Mouse (Mus musculus) neural tube, embryonic 15.5 days (tissue): ENCODE measurements at regions not wholly inside any gene's neighbourhood (a gene's known extent, or its start where the extent isn't known, plus 50 kb on each side); places are given as distances from the start of the nearest gene placed in this dataset.

ENCODE experiments used
- ATAC-seq: fragments of 200-750 bp; cut with Nextera tagmentation; 2 replicates; pipeline ENCODE4 v1.8.0; 2017; ENCODE audit warnings: mild to moderate bottlenecking, moderate TSS enrichment, moderate library complexity; ENCODE audit not compliant: low FRiP score
- H3K27ac ChIP-seq: fragments of 300-500 bp; sonication (generic); replicated peaks from 2 replicates; pipeline ENCODE4 v1.5.1; 2015; ENCODE audit warnings: mild to moderate bottlenecking, inconsistent platforms
- H3K27me3 ChIP-seq: fragments of 300-500 bp; sonication (generic); replicated peaks from 2 replicates; pipeline ENCODE4 v1.6.1; 2015; ENCODE audit warnings: inconsistent platforms
- H3K36me3 ChIP-seq: fragments of 300-500 bp; sonication (generic); 2 replicates; pipeline ENCODE4 v1.6.1; 2015; ENCODE audit warnings: inconsistent platforms
- H3K4me1 ChIP-seq: fragments of 300-500 bp; sonication (generic); 2 replicates; pipeline ENCODE4 v1.6.1; 2015; ENCODE audit warnings: inconsistent platforms
- H3K4me2 ChIP-seq: fragments of 300-500 bp; sonication (generic); 2 replicates; pipeline ENCODE4 v1.6.1; 2015; ENCODE audit warnings: inconsistent platforms, mild to moderate bottlenecking, moderate library complexity
- H3K4me3 ChIP-seq: fragments of 300-500 bp; sonication (generic); replicated peaks from 2 replicates; pipeline ENCODE4 v1.5.1; 2015; ENCODE audit warnings: mild to moderate bottlenecking, inconsistent platforms
- H3K9ac ChIP-seq: fragments of 300-500 bp; sonication (generic); replicated peaks from 2 replicates; pipeline ENCODE4 v1.6.1; 2015; ENCODE audit warnings: mild to moderate bottlenecking, inconsistent platforms
- H3K9me3 ChIP-seq: fragments of 300-500 bp; sonication (generic); replicated peaks from 2 replicates; pipeline ENCODE4 v1.6.1; 2016; ENCODE audit warnings: inconsistent platforms
- WGBS: fragments of 180-500 bp; shearing (Covaris S2); methylation state at CpG from one replicate; pipeline ENCODE4 v1.1.7; 2015; ENCODE audit warnings: mixed read lengths; 5-methylcytosine and 5-hydroxymethylcytosine counted together

DNA sequence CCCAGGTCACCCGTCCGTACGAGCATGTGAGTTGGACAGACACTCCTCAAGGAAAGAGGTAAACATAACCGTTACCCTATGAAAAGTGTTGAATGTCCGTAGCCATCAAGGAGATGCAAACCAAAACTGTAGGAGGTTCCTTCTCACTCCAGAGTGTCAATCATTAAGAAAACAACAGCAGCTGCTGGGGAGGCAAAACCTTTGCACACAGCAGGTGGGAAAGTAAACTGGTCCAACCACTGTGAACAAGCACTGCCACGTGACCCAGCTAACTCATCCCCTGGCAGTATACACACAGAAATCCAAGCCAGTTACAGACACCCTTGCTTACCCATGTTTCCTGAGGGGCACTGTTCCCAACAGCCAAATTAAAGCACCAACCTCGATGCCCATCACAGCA, 54.7 kb upstream of the Irx5 start:
- Histone ChIP-seq H3K4me2 (no peak overlapping the region), H3K27ac (no peak overlapping the region), H3K27me3 (no peaks in the 10 kb centered on the region), H3K4me3 (no peak overlapping the region), H3K9ac (no peak overlapping the region), H3K9me3 (0 out of 2 replicates have a peak, but pooled peaks cover 7% of the 10 kb centered on the region), H3K36me3 (no peaks in the 10 kb centered on the region), H3K4me1 (no peaks in the 10 kb centered on the region)
- ATAC-seq, result no peak
- WGBS, result 87% methylated on average over 7 of the region's 7 CpGs

DNA sequence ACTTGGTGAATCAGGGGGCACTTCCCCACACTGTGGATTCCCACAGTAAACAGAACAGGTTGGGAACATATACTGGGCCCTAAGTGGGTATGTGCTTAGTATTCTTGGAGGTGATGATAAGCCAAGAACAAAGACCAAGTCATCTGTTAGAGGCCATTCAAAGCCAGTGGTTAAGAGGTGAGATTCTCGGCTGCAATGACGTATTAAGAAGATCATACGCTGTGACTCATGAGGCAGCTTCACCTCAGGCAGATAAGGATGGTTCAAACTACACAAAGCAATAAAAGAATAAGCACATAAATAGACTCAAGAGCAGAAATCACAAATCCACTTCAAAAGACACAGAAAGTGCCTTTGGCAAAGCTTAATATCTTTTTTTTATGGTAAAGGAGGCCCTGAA, 56.4 kb upstream of the Irx5 start:
- H3K36me3 ChIP-seq, result no peaks in the 10 kb centered on the region
- no peak overlapping the region for H3K4me3 ChIP-seq
- ATAC-seq, result no peak
- H3K4me2 ChIP-seq, result no peak overlapping the region
- no peak overlapping the region for H3K27ac ChIP-seq
- H3K4me1 ChIP-seq, result no peaks in the 10 kb centered on the region
- no peak overlapping the region for H3K9ac ChIP-seq
- 0 out of 2 replicates have a peak, but pooled peaks cover 7% of the 10 kb centered on the region for H3K9me3 ChIP-seq
- 90% methylated on average over 3 of the region's 3 CpGs for WGBS
- no peaks in the 10 kb centered on the region for H3K27me3 ChIP-seq

DNA sequence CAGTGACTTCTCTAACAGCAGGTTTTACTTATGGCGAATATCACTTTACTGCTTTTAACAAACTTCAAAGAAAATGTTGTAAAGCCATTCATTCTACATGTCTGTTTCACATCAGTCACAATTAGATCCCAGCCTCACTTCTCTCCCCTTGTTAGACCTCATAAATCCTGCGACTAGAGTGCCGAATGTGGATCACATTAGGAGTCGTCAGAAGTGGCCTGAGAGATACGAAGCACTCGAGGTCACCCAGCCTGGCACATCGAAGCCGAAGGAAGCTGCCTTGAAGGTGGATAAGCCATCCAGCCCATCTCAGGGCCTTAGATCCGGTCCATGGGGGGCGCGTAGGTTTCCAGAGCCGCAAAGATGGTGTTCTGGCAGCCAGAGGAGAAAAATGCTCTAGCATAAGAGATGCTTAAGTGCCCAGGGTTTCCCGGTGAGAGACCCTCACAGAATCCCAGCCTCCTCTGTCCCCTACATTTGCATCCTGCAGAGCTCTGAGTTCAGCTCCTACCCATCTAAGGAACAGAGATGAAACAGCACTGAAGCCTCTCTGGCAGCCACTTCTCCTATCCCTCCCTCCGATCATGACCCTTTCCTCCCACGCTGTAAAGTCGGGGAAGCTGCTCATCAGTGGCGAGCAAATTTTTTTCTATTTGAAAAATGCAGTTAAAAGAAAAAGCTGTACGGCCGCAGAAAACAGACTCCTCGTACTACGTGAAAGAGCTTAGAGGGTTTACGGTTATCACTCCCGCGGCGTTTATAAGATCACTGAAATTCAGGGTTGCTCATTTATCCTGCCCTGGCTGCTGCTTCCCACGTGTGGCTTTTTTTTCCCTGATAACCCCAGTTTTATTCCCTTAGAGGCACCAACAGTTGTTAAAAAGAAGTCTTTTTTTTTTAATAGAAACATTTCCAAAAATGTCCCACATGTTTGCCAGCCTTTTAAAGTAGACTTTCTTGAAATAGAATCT, 70.3 kb upstream of the Irx5 start:
- Histone ChIP-seq H3K4me3 (no peak overlapping the region), H3K27ac (no peak overlapping the region), H3K4me2 (no peak overlapping the region), H3K9ac (no peak overlapping the region), H3K27me3 (peaks cover 11% of the 10 kb centered on the region; the same call in 1 of the 2 replicates), H3K4me1 (peaks cover 10% of the 10 kb centered on the region), H3K36me3 (no peaks in the 10 kb centered on the region), H3K9me3 (no peaks in the 10 kb centered on the region)
- no peak for ATAC-seq
- 38% methylated on average over 26 of the region's 26 CpGs for WGBS

DNA sequence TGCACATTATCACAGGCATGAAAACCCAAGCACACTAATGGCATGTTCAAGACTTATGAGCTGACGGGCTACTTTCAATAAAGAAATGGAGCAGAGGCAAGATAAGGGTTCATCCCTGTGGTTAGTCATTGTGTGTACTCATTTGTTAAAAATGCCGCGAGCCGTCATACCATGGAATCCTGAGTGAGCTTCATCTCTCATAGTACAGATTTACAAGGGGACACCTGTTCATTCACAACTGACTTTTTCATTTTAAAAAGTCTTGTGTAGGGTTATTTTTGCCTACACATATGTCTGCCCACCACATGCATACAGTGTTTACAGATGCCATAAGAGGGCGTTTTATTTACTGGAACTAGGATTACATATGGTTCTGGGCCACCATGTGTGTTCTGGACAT, 81.7 kb upstream of the Irx5 start:
- no peak for ATAC-seq
- WGBS, result 94% methylated on average over 5 of the region's 5 CpGs
- Histone ChIP-seq H3K36me3 (no peaks in the 10 kb centered on the region), H3K4me1 (no peaks in the 10 kb centered on the region), H3K9ac (no peak overlapping the region), H3K9me3 (no peaks in the 10 kb centered on the region), H3K4me3 (no peak overlapping the region), H3K4me2 (no peak overlapping the region), H3K27ac (no peak overlapping the region), H3K27me3 (no peaks in the 10 kb centered on the region; the same call in 1 of the 2 replicates)

DNA sequence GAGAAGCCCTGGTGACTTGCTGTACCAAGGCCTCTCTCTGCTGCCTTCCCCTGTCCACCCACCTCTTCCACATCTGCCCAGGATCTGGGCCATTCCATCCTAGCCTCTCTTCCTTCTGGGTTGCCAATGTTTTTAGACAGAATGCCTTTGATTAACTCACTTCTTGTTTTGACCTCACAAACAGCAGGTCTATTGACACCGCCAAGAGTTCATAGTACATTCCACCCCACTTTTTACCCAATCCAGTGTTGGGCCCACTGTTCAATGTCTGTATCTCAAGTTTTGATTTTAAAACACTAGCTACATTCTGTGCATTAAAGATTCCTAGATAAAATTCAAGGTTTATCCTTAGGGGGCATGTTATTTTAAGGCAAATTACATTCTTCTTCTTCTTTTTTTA, 84.7 kb upstream of the Irx5 start:
- H3K4me2 ChIP-seq, result no peak overlapping the region
- H3K9ac ChIP-seq, result no peak overlapping the region
- no peak overlapping the region for H3K4me3 ChIP-seq
- H3K27me3 ChIP-seq, result no peaks in the 10 kb centered on the region; the same call in 1 of the 2 replicates
- 96% methylated on average over 1 of the region's 1 CpGs for WGBS
- H3K27ac ChIP-seq, result no peak overlapping the region
- H3K36me3 ChIP-seq, result no peaks in the 10 kb centered on the region
- H3K4me1 ChIP-seq, result no peaks in the 10 kb centered on the region
- no peak for ATAC-seq
- peaks cover 8% of the 10 kb centered on the region; the same call in 1 of the 2 replicates for H3K9me3 ChIP-seq

DNA sequence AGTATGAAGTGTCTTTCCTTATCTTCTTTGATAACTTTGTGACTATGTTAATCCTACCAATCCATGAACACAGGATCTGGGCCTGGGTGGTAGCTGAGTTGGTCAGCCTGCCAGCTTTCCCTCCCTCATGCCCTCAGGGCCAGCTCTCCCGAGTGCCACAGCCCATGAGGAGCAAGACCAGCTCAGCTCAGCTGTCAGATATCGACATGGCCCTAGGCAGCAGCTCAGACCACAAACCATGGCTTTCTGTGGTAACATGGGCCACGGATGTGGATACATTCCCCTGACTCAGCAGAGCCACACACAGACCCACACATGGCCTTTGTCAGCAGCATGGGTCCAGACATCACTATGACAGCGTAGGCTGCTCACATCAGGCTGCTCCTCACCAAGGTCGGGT, 85.4 kb upstream of the Irx5 start:
- no peak overlapping the region for H3K4me2 ChIP-seq
- ATAC-seq, result no peak
- H3K9me3 ChIP-seq, result peaks cover 8% of the 10 kb centered on the region; the same call in 1 of the 2 replicates
- H3K36me3 ChIP-seq, result no peaks in the 10 kb centered on the region
- no peak overlapping the region for H3K9ac ChIP-seq
- WGBS, result 79% methylated on average over 5 of the region's 5 CpGs
- no peak overlapping the region for H3K27ac ChIP-seq
- no peak overlapping the region for H3K4me3 ChIP-seq
- no peaks in the 10 kb centered on the region; the same call in 1 of the 2 replicates for H3K27me3 ChIP-seq
- H3K4me1 ChIP-seq, result no peaks in the 10 kb centered on the region

DNA sequence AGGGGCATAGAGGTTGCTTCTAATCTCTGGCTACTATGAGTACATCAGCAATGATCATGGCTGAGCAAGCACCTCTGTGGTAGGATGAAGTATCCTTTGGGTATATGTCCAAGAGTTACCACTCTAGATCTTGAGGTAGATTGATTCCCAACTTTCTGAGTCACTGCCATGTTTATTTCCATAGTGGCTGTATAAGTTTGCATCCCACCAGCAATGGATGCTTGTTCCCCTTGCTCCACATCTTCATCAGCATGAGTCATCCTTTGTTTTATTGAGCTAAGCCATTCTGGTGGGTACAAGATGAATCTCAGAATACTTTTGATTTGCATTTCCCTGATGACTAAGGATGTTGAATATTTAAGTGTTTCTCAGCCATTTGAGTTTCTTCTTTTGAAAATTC, 86.8 kb upstream of the Irx5 start:
- Histone ChIP-seq H3K4me2 (no peak overlapping the region), H3K9me3 (peaks cover 8% of the 10 kb centered on the region; the same call in 1 of the 2 replicates), H3K36me3 (no peaks in the 10 kb centered on the region), H3K9ac (no peak overlapping the region), H3K27ac (no peak overlapping the region), H3K27me3 (no peaks in the 10 kb centered on the region), H3K4me3 (no peak overlapping the region), H3K4me1 (no peaks in the 10 kb centered on the region)
- ATAC-seq, result no peak

DNA sequence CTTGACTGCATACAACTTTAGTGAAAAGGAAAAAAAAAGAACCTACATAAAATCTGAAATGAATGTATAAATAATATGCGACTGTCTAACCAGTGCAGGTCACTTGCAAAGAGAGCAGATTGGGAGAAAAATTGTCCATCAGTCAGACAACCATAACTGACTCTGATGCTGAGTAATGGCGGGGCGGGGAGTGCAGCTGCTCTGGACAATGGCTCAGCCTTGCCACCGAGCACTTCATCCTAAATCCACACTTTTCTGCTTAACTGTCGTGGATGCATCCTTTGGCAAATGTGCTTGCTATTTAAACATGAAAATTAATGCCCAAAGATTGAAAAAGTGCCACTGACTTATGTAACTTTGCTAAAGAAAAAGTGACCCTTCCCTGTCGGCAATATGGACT, 90.0 kb upstream of the Irx5 start:
- 63% methylated on average over 6 of the region's 6 CpGs for WGBS
- Histone ChIP-seq H3K27me3 (0 out of 2 replicates have a peak, but pooled peaks cover 6% of the 10 kb centered on the region), H3K4me1 (no peaks in the 10 kb centered on the region), H3K4me2 (no peak overlapping the region), H3K9me3 (peaks cover 8% of the 10 kb centered on the region; the same call in 1 of the 2 replicates), H3K27ac (no peak overlapping the region), H3K36me3 (no peaks in the 10 kb centered on the region), H3K4me3 (no peak overlapping the region), H3K9ac (no peak overlapping the region)
- no peak for ATAC-seq

DNA sequence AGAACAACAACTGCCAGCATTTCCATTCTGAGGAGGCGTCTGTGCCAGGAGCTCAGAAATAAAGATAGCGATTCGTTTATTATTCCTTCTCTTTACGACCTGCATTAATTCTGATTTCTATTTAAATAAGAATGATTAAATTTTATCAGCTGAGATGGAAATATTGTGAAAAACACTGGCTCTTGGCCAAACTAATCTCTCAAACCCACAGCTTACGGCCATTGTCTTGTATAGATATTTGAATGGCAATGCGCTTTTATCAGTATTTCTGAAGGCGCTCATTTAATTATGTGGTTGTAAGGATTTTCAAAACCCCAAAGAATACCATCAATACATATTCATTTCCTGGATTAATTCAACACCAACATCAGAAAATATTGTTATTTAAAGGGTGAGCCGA, 97.4 kb upstream of the Irx5 start:
- Histone ChIP-seq H3K4me1 (no peaks in the 10 kb centered on the region), H3K9ac (no peak overlapping the region), H3K27ac (no peak overlapping the region), H3K36me3 (no peaks in the 10 kb centered on the region), H3K9me3 (no peaks in the 10 kb centered on the region), H3K27me3 (0 out of 2 replicates have a peak, but pooled peaks cover 6% of the 10 kb centered on the region), H3K4me2 (no peak overlapping the region), H3K4me3 (no peak overlapping the region)
- ATAC-seq, result no peak
- WGBS, result 73% methylated on average over 8 of the region's 8 CpGs

DNA sequence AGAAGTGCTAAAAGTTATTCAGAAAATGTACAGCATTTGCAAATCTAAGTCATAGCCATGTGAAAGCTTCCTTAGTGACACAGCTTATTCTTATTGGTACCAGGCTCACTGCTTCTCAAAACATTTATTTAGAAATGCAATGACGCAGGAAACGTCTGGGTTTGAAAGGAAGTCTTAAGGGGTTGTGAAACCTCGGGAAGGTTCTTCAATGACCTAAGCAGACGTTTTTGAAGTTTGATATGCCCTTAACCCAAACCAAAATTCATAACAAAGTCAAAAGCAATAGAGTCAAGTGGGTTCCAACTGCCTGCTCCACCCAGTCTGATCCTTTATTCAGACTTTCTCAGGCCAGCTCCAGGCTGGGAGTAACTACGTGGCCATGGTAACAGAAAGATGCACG, 99.2 kb upstream of the Irx5 start:
- no peak for ATAC-seq
- Histone ChIP-seq H3K4me1 (0 out of 2 replicates have a peak, but pooled peaks cover under 1% of the 10 kb centered on the region), H3K36me3 (no peaks in the 10 kb centered on the region), H3K9ac (no peak overlapping the region), H3K9me3 (no peaks in the 10 kb centered on the region), H3K4me3 (no peak overlapping the region), H3K27me3 (0 out of 2 replicates have a peak, but pooled peaks cover 3% of the 10 kb centered on the region), H3K27ac (no peak overlapping the region), H3K4me2 (no peak overlapping the region)
- 80% methylated on average over 6 of the region's 6 CpGs for WGBS

DNA sequence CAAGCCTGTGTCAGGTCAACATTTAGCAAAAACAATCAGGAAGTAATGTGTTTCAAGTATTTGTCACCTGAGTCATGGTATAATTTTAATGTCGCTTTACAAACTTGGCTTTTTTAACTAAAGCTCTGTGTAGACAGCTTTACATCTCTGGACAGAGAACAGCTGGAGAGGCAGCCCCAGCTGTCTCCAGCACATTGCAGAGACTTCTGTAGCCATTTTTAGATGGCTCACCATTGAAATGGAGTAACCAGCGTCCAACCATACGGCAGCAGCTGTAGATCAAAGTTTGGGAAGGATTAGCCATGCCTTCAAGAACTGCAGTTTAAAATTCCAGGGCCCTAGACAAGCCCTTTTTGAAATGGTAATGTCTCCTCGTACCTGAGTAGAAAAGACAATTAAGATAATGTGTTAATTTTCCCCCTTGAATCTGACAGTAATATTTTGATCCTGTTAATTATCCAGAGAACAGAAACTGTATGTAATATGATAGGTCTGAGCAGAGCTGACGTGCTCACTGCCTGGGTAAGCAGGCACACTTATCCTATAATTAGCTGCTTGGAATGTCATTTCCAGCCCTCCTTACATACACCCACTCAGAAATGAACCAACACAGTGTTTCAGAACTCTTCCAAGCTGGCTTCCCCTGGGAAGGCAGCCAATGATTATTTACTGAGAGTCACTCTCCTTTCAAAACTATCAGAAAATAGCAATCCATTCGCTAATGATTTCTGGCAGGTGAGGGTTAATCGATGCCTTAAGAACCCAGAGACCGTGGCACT, 104.6 kb upstream of the Irx5 start:
- Histone ChIP-seq H3K9ac (no peak overlapping the region), H3K36me3 (no peaks in the 10 kb centered on the region), H3K9me3 (no peaks in the 10 kb centered on the region), H3K4me3 (no peak overlapping the region), H3K4me2 (no peak overlapping the region), H3K27ac (no peak overlapping the region), H3K4me1 (0 out of 2 replicates have a peak, but pooled peaks cover 4% of the 10 kb centered on the region), H3K27me3 (0 out of 2 replicates have a peak, but pooled peaks cover 5% of the 10 kb centered on the region)
- 65% methylated on average over 8 of the region's 8 CpGs for WGBS
- ATAC-seq, result no peak
